Mouse (Mus musculus): Measurements from ENCODE around the gene Ints5.

Ints5 gene

GRCm38 (mm10) chr19:8929224-8930088 lies 36.7 kb downstream of the Ints5 start, which contains the start of the genes Rom1 and Eml3:
TSS of gene Rom1 (minus strand) at chr19:8929356.
TSS of gene Eml3 (plus strand) at chr19:8929552.
- DNase-seq: peak; percentile 83 to 89

GRCm38 (mm10) chr19:8930117-8930516 lies 37.3 kb downstream of the Ints5 start:
- no peak for DNase-seq

- no peak for DNase-seq
These were observed 38.0 kb downstream of the Ints5 start for GRCm38 (mm10) chr19:8930771-8931170.

- no peak for DNase-seq
These were observed 43.9 kb downstream of the Ints5 start for GRCm38 (mm10) chr19:8936736-8937135.

GRCm38 (mm10) chr19:8940526-8941133 lies 47.8 kb downstream of the Ints5 start:
- no peak for DNase-seq

- DNase-seq: no peak
These were observed 48.3 kb downstream of the Ints5 start for GRCm38 (mm10) chr19:8941136-8941514.

GRCm38 (mm10) chr19:8941515-8942217 lies 48.9 kb downstream of the Ints5 start, which contains the start of gene Mta2:
TSS of gene Mta2 (plus strand) at chr19:8941875.
- DNase-seq: peak; percentile 95 to 96

GRCm38 (mm10) chr19:8942276-8942964 lies 49.6 kb downstream of the Ints5 start:
- no peak for DNase-seq

GRCm38 (mm10) chr19:8943047-8943446 lies 50.2 kb downstream of the Ints5 start:
- DNase-seq: no peak

GRCm38 (mm10) chr19:8944062-8944461 lies 51.3 kb downstream of the Ints5 start:
- DNase-seq: no peak

GRCm38 (mm10) chr19:8944750-8945149 lies 51.9 kb downstream of the Ints5 start:
- DNase-seq: peak in 1 of 2 experiments; percentile 52

GRCm38 (mm10) chr19:8945251-8945650 lies 52.4 kb downstream of the Ints5 start:
- no peak for DNase-seq

- no peak for DNase-seq
These were observed 54.1 kb downstream of the Ints5 start for GRCm38 (mm10) chr19:8946929-8947328.

Measured in spleen, adult 18-20 months (tissue).